Mouse (Mus musculus) liver, adult 2 months (tissue): ENCODE data around the gene Ptpdc1. TPM values are rescaled to one million over a fixed set of nuclear protein-coding genes. Genes with fewer than 3 reads are reported as not detected.

ENCODE experiments used
- DNase-seq: peaks from one replicate; pipeline ENCODE4 v3.0.0-alpha.2; 2011; ENCODE audit warnings: low read depth, low spot score; ENCODE audit errors: extremely low read depth
- H3K27ac ChIP-seq: fragments of 200-500 bp; replicated peaks from 2 replicates; pipeline ENCODE4 v1.5.1; 2012; ENCODE audit warnings: low read depth, mild to moderate bottlenecking, control low read depth, inconsistent platforms, low read length; ENCODE audit not compliant: insufficient read depth
- H3K27me3 ChIP-seq: fragments of 200-500 bp; 2 replicates; pipeline ENCODE4 v1.6.1; 2012; ENCODE audit warnings: mild to moderate bottlenecking, moderate library complexity, low read length, inconsistent platforms; ENCODE audit not compliant: control insufficient read depth, insufficient read depth
- H3K36me3 ChIP-seq: fragments of 200-500 bp; 2 replicates; pipeline ENCODE4 v1.6.1; 2012; ENCODE audit warnings: low read length, inconsistent platforms; ENCODE audit not compliant: control insufficient read depth, insufficient read depth
- H3K4me1 ChIP-seq: fragments of 200-500 bp; 2 replicates; pipeline ENCODE4 v1.6.1; 2011; ENCODE audit warnings: low read length; ENCODE audit not compliant: control insufficient read depth, insufficient read depth
- H3K4me3 ChIP-seq: fragments of 200-500 bp; 2 replicates; pipeline ENCODE4 v1.5.1; 2011; ENCODE audit warnings: low read depth, mild to moderate bottlenecking, control low read depth, low read length, moderate library complexity; ENCODE audit not compliant: insufficient read depth
- H3K79me2 ChIP-seq: fragments of 200-500 bp; 2 replicates; pipeline ENCODE4 v1.6.1; 2012; ENCODE audit warnings: inconsistent platforms, mild to moderate bottlenecking, low read length, moderate library complexity; ENCODE audit not compliant: control insufficient read depth, insufficient read depth
- H3K9ac ChIP-seq: fragments of 200-500 bp; 2 replicates; pipeline ENCODE4 v1.6.1; 2012; ENCODE audit warnings: low read depth, mild to moderate bottlenecking, control low read depth, inconsistent platforms, low read length
- CTCF ChIP-seq: fragments of 200-500 bp; IDR thresholded peaks from 2 replicates; pipeline ENCODE4 v1.5.1; 2011; ENCODE audit warnings: low read depth, low read length, control low read depth
- POLR2A ChIP-seq: fragments of 200-500 bp; IDR thresholded peaks from 2 replicates; pipeline ENCODE4 v1.6.1; 2011; ENCODE audit warnings: low read length, control low read depth; ENCODE audit not compliant: insufficient read depth; ENCODE audit errors: extremely low read depth
- WGBS: fragments of 180-500 bp; shearing (Covaris S2); methylation state at CpG from one replicate; pipeline ENCODE4 v1.1.7; 2018; 5-methylcytosine and 5-hydroxymethylcytosine counted together
- polyA plus RNA-seq: library from polyadenylated mRNA; depleted of rRNA; stranded (reverse); fragments of >200 nt; gene quantifications from 2 replicates; pipeline ENCODE4 v1.2.3, GENCODE M21; 2012; rRNA removed
- total RNA-seq: library from RNA; depleted of rRNA; stranded (reverse); fragments of >200 nt; gene quantifications from 2 replicates; pipeline ENCODE4 v1.2.3, GENCODE M21; 2014; rRNA removed

Ptpdc1 gene
- total and polyA plus RNA-seq, 2 experiments, result 0.32 to 1.3 TPM

GRCm38 (mm10) chr13:48540488-48540887 lies 85.0 kb downstream of the Ptpdc1 start:
- no peaks in the 10 kb centered on the region for H3K27me3 ChIP-seq
- no peak for DNase-seq
- 36% methylated on average over 1 of the region's 1 CpGs for WGBS

DNA sequence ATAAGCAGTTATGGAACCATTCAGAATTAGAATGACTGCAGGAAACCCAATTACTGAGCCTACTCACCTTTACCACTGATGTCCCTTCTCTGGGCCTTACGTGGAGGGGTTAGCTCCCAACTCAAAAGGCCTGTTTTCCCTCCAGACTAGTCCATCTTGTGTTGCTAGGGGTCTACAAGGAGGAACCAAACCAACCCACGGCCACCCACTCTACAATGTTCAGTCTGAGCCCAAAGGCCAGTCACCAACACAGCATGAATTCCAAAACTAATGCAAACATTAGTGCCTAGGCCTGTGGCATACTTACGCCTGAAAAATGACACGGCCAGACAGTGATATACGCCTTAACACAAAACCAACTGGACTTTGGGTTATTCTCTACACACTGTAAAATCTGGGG lies 92.0 kb downstream of the Ptpdc1 start:
- Histone ChIP-seq H3K27ac (no peak overlapping the region), H3K79me2 (peaks cover 2% of the 10 kb centered on the region; the same call in 1 of the 2 replicates), H3K36me3 (peaks cover 27% of the 10 kb centered on the region), H3K4me3 (no peak overlapping the region), H3K27me3 (no peaks in the 10 kb centered on the region), H3K4me1 (peaks cover 6% of the 10 kb centered on the region; the same call in 1 of the 2 replicates), H3K9ac (no peak overlapping the region)
- WGBS, result 93% methylated on average over 5 of the region's 5 CpGs
- no peak for DNase-seq
- TF ChIP-seq POLR2A, result no peak

More at GRCm38 (mm10) chr13:48540488-48540887, 85.0 kb downstream of the Ptpdc1 start:
- H3K79me2 ChIP-seq, result peaks cover 17% of the 10 kb centered on the region; the same call in 1 of the 2 replicates
- H3K36me3 ChIP-seq, result peaks cover 15% of the 10 kb centered on the region
- H3K4me1 ChIP-seq, result peaks cover 33% of the 10 kb centered on the region
- TF ChIP-seq CTCF (no peak), POLR2A (no peak)
- no peak overlapping the region for H3K9ac ChIP-seq
- H3K4me3 ChIP-seq, result no peak overlapping the region
- H3K27ac ChIP-seq, result no peak overlapping the region

GRCm38 (mm10) chr13:48531448-48531847 lies 94.0 kb downstream of the Ptpdc1 start:
- no peak for TF ChIP-seq CTCF
- no peak for TF ChIP-seq POLR2A

GRCm38 (mm10) chr13:48530685-48531084 lies 94.8 kb downstream of the Ptpdc1 start:
- 37% methylated on average over 2 of the region's 2 CpGs for WGBS
- Histone ChIP-seq H3K27me3 (no peaks in the 10 kb centered on the region), H3K79me2 (no peaks in the 10 kb centered on the region), H3K4me1 (peaks cover 1% of the 10 kb centered on the region; the same call in 1 of the 2 replicates), H3K27ac (no peak overlapping the region), H3K4me3 (no peak overlapping the region), H3K36me3 (peaks cover 15% of the 10 kb centered on the region), H3K9ac (no peak overlapping the region)
- no peak for TF ChIP-seq POLR2A
- no peak for TF ChIP-seq CTCF
- peak; percentile 47 for DNase-seq

More at GRCm38 (mm10) chr13:48531448-48531847, 94.0 kb downstream of the Ptpdc1 start:
- Histone ChIP-seq H3K4me1 (peaks cover 1% of the 10 kb centered on the region; the same call in 1 of the 2 replicates), H3K36me3 (peaks cover 18% of the 10 kb centered on the region), H3K27ac (no peak overlapping the region), H3K79me2 (no peaks in the 10 kb centered on the region), H3K9ac (no peak overlapping the region), H3K4me3 (no peak overlapping the region), H3K27me3 (no peaks in the 10 kb centered on the region)
- WGBS, result 74% methylated on average over 2 of the region's 2 CpGs
- no peak for DNase-seq

GRCm38 (mm10) chr13:48529028-48529427 lies 96.4 kb downstream of the Ptpdc1 start:
- Histone ChIP-seq H3K4me1 (0 out of 2 replicates have a peak, but pooled peaks cover under 1% of the 10 kb centered on the region), H3K27me3 (no peaks in the 10 kb centered on the region), H3K9ac (no peak overlapping the region), H3K4me3 (no peak overlapping the region), H3K27ac (no peak overlapping the region), H3K36me3 (peaks cover 5% of the 10 kb centered on the region), H3K79me2 (no peaks in the 10 kb centered on the region)
- no peak for TF ChIP-seq POLR2A
- no peak for DNase-seq
- WGBS, result 50% methylated on average over 2 of the region's 2 CpGs

DNA sequence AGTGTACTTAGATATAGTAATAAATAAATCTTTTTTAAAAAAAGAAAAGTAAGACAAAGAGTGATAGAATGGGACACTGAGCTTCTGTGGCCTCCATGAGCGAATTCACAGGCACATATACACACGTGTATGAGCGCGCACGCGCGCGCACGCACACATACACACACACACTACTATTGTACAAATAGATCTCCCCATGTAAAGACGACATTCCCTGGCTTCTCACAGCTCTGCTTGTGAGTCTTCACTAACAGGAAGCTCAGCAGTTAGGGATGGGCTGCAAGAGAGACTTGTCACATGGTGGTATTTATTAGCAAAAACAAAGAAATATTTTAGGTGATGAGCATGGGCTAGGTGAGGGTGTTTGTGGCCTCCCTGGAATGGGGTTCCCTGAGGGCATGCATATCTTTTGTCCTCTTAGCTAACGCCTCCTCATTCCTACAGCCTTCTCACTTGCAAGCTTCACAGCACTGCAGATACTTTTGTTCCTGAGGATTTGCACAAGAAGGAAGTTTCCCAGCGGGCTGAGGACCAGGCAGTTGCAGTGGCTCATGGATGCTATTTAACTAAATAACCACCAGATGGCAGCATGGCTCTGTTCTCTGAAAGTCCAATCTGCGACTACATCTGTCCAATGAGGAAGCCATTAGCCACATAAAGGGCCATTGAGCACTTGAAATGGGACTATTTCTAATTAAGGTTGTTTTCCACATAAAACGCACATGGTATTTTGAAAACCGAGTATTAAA lies 97.2 kb downstream of the Ptpdc1 start:
- H3K36me3 ChIP-seq, result peaks cover 1% of the 10 kb centered on the region; the same call in 1 of the 2 replicates
- TF ChIP-seq POLR2A (no peak), CTCF (peak; percentile 76)
- H3K27ac ChIP-seq, result no peak overlapping the region
- no peaks in the 10 kb centered on the region for H3K4me1 ChIP-seq
- H3K27me3 ChIP-seq, result no peaks in the 10 kb centered on the region
- H3K79me2 ChIP-seq, result no peaks in the 10 kb centered on the region
- WGBS, result 50% methylated on average over 15 of the region's 15 CpGs
- no peak overlapping the region for H3K9ac ChIP-seq
- peak; percentile 70 for DNase-seq
- no peak overlapping the region for H3K4me3 ChIP-seq

Other genes starting within 250 kb of the Ptpdc1 start
- 5.8 and 7.6 TPM in 2 replicates for gene Zfp169, start 112.2 kb downstream of the Ptpdc1 start, total RNA-seq
- gene Zfp169, start 112.2 kb downstream of the Ptpdc1 start, polyA plus RNA-seq, result 3.0 and 3.1 TPM in 2 replicates
- gene A830005F24Rik, start 112.1 kb downstream of the Ptpdc1 start, total RNA-seq, result not detected in 2 replicates
- not detected in 2 replicates for gene A830005F24Rik, start 112.1 kb downstream of the Ptpdc1 start, polyA plus RNA-seq
- gene Barx1, start 37.3 kb upstream of the Ptpdc1 start, total RNA-seq, result not detected in 2 replicates
- not detected in 2 replicates for gene Barx1, start 37.3 kb upstream of the Ptpdc1 start, polyA plus RNA-seq
- 3.0 and 4.1 TPM in 2 replicates for gene Phf2, start 245.5 kb upstream of the Ptpdc1 start, total RNA-seq
- 5.8 and 6.7 TPM in 2 replicates for gene Phf2, start 245.5 kb upstream of the Ptpdc1 start, polyA plus RNA-seq